Mouse (Mus musculus): ENCODE results near the gene Kifc3. TPM values are rescaled to one million over a fixed set of nuclear protein-coding genes. Genes with fewer than 3 reads are reported as not detected.
A peak's percentile ranks its signal among the peaks of the same experiment; 100 is the strongest.

Kifc3 gene
- polyA plus RNA-seq, 1 experiment from 2014 or later: 13.6 TPM

DNA sequence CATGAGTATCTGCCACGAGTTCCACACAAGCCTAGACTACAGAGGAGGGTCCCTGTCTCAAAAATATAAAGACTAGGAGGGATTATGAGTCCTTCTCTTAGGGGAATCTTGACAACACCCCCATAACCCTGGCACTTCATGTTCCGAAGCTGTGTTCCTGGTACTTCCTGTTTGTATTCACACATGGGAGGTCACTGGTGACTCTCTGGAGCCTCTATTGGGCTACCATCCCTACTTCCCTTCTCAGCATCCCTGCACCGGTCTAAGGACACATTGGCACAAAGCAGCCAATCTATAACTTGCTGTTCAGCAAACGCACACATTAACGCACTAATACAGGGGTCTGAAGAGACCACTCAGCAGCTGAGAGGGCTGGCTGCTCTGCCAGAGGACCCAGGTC lies 70.6 kb downstream of the Kifc3 start:
- 73% methylated on average over 5 of the region's 5 CpGs for WGBS
- no peaks in the 10 kb centered on the region for H3K9me3 ChIP-seq (ENCODE audit: control insufficient read depth, low read length)
- H3K27me3 ChIP-seq (replicated peaks; ENCODE audit: control insufficient read depth, insufficient read depth, low read length): 0 out of 2 replicates have a peak, but pooled peaks cover 3% of the 10 kb centered on the region
- DNase-seq (ENCODE audit: low spot score) (no peak), ATAC-seq (ENCODE audit: low read depth) (no peak)
- peaks cover 24% of the 10 kb centered on the region for H3K36me3 ChIP-seq (ENCODE audit: control insufficient read depth, insufficient read depth, low read length)
- no peak overlapping the region for H3K4me2 ChIP-seq (ENCODE audit: low read depth, low read length)
- no peaks in the 10 kb centered on the region for H3K4me1 ChIP-seq (ENCODE audit: control insufficient read depth, insufficient read depth, low read length)
- no peak overlapping the region for H3K4me3 ChIP-seq (ENCODE audit: low read depth, low read length)
- H3K9ac ChIP-seq (ENCODE audit: low read depth, low read length): no peak overlapping the region
- H3K27ac ChIP-seq (replicated peaks; ENCODE audit: low read depth, low read length): no peak overlapping the region

DNA sequence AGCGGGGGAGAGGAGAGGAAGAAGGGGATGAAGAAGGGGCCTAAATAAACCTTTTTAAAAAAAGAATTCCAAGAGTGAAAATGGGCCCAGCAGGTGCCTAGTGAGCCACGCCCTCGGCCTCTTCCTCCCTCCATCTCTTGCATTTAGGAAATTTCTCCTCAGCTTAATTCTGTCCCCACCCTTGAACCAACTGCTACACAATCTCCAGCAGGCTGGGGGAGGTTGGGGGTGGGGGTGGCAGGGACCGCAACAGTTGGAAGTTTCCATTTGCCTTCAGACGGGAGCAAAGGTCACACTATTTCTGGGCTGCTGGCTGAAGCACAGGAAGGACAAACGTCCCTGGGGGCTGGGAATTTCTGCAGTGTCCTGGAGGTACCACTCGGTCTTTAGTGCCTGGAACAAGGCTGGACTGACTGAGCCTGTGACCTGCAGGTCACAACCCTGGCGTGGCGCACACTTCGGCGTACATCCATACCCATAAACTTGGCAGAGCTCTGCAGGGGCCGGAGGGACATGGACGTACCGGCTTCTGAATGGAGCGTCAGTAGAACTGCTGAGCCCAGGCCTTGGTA lies 71.6 kb downstream of the Kifc3 start:
- DNase-seq (ENCODE audit: low spot score) (peak; percentile 18), ATAC-seq (ENCODE audit: low read depth) (peak; percentile 24)
- H3K9ac ChIP-seq (ENCODE audit: low read depth, low read length): no peak overlapping the region
- H3K36me3 ChIP-seq (ENCODE audit: control insufficient read depth, insufficient read depth, low read length): peaks cover 24% of the 10 kb centered on the region
- H3K9me3 ChIP-seq (ENCODE audit: control insufficient read depth, low read length): no peaks in the 10 kb centered on the region
- no peaks in the 10 kb centered on the region for H3K4me1 ChIP-seq (ENCODE audit: control insufficient read depth, insufficient read depth, low read length)
- 45% methylated on average over 15 of the region's 15 CpGs for WGBS
- H3K27ac ChIP-seq (replicated peaks; ENCODE audit: low read depth, low read length): no peak overlapping the region
- no peak overlapping the region for H3K4me2 ChIP-seq (ENCODE audit: low read depth, low read length)
- H3K27me3 ChIP-seq (replicated peaks; ENCODE audit: control insufficient read depth, insufficient read depth, low read length): no peaks in the 10 kb centered on the region
- H3K4me3 ChIP-seq (ENCODE audit: low read depth, low read length): no peak overlapping the region

DNA sequence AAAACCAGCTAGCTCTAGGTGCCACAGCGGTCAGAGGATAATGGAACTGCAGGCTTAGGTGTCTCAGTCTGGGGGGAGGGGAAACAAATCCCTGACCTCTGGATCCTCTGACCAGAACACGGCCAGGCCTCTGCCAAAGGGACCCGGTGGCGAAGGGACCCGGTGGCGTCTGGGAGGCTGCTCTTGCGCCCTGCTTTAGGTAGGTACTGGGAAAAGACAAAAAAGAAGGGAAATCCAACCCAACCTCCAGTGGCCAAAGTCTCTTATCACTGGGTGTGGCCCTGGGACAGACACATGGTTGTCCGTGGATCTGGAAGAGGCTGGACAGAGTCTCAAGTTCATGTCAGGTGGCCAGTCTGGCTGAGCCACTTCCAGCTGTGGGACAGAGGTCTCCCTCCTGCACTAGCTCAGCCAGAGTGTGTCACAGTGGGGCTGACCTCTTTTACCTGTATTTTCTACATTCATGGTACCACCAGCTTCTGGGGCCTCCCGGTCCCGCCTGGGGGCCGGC lies 73.8 kb downstream of the Kifc3 start:
- 82% methylated on average over 11 of the region's 11 CpGs for WGBS
- Histone ChIP-seq H3K4me2 (ENCODE audit: low read depth, low read length) (no peak overlapping the region), H3K27me3 (replicated peaks; ENCODE audit: control insufficient read depth, insufficient read depth, low read length) (no peaks in the 10 kb centered on the region), H3K9me3 (ENCODE audit: control insufficient read depth, low read length) (no peaks in the 10 kb centered on the region), H3K36me3 (ENCODE audit: control insufficient read depth, insufficient read depth, low read length) (peaks cover 21% of the 10 kb centered on the region; the same call in 1 of the 2 replicates), H3K4me1 (ENCODE audit: control insufficient read depth, insufficient read depth, low read length) (no peaks in the 10 kb centered on the region), H3K27ac (replicated peaks; ENCODE audit: low read depth, low read length) (no peak overlapping the region), H3K9ac (ENCODE audit: low read depth, low read length) (no peak overlapping the region), H3K4me3 (ENCODE audit: low read depth, low read length) (no peak overlapping the region)
- ATAC-seq (ENCODE audit: low read depth) (no peak), DNase-seq (ENCODE audit: low spot score) (no peak)

DNA sequence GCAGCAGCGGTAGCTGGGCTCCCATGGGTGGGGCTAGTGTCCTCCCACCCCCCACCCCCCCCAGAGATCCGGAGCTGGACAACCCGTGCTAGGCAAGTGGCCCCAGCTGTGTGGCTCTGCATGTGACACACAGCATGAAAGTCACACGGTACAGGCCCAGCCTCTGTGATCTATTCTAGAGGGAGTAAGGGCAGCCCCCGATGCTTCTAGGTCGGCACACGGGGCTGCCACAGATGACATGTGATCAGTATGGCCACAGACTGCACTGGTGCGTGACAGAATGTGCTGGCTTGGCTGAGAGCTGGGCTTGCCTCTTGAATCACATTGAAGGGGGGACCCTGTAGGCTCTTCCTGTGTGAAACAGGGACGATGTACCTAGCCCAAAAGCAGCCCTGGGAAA lies 75.0 kb downstream of the Kifc3 start:
- 67% methylated on average over 9 of the region's 9 CpGs for WGBS
- no peak overlapping the region for H3K4me3 ChIP-seq (ENCODE audit: low read depth, low read length)
- H3K4me1 ChIP-seq (ENCODE audit: control insufficient read depth, insufficient read depth, low read length): no peaks in the 10 kb centered on the region
- H3K9me3 ChIP-seq (ENCODE audit: control insufficient read depth, low read length): no peaks in the 10 kb centered on the region
- H3K36me3 ChIP-seq (ENCODE audit: control insufficient read depth, insufficient read depth, low read length): 0 out of 2 replicates have a peak, but pooled peaks cover 14% of the 10 kb centered on the region
- H3K9ac ChIP-seq (ENCODE audit: low read depth, low read length): no peak overlapping the region
- ATAC-seq (ENCODE audit: low read depth) (no peak), DNase-seq (ENCODE audit: low spot score) (no peak)
- no peak overlapping the region for H3K27ac ChIP-seq (replicated peaks; ENCODE audit: low read depth, low read length)
- H3K4me2 ChIP-seq (ENCODE audit: low read depth, low read length): no peak overlapping the region
- no peaks in the 10 kb centered on the region for H3K27me3 ChIP-seq (replicated peaks; ENCODE audit: control insufficient read depth, insufficient read depth, low read length)

GRCm38 (mm10) chr8:95126497-95126896 lies 76.1 kb downstream of the Kifc3 start:
- DNase-seq (ENCODE audit: low spot score): no peak
- WGBS: 89% methylated on average over 11 of the region's 11 CpGs
- no peak overlapping the region for H3K9ac ChIP-seq (ENCODE audit: low read depth, low read length)

GRCm38 (mm10) chr8:95123455-95123854 lies 79.2 kb downstream of the Kifc3 start:
- DNase-seq (ENCODE audit: low spot score) (no peak), ATAC-seq (ENCODE audit: low read depth) (no peak)
- H3K9me3 ChIP-seq (ENCODE audit: control insufficient read depth, low read length): no peaks in the 10 kb centered on the region
- no peaks in the 10 kb centered on the region for H3K27me3 ChIP-seq (replicated peaks; ENCODE audit: control insufficient read depth, insufficient read depth, low read length)
- H3K4me3 ChIP-seq (ENCODE audit: low read depth, low read length): no peak overlapping the region
- 90% methylated on average over 5 of the region's 5 CpGs for WGBS
- no peak overlapping the region for H3K27ac ChIP-seq (replicated peaks; ENCODE audit: low read depth, low read length)
- no peaks in the 10 kb centered on the region for H3K4me1 ChIP-seq (ENCODE audit: control insufficient read depth, insufficient read depth, low read length)
- H3K9ac ChIP-seq (ENCODE audit: low read depth, low read length): no peak overlapping the region
- H3K36me3 ChIP-seq (ENCODE audit: control insufficient read depth, insufficient read depth, low read length): no peaks in the 10 kb centered on the region
- H3K4me2 ChIP-seq (ENCODE audit: low read depth, low read length): no peak overlapping the region

More at GRCm38 (mm10) chr8:95126497-95126896, 76.1 kb downstream of the Kifc3 start:
- no peak overlapping the region for H3K4me3 ChIP-seq (ENCODE audit: low read depth, low read length)
- 0 out of 2 replicates have a peak, but pooled peaks cover 6% of the 10 kb centered on the region for H3K36me3 ChIP-seq (ENCODE audit: control insufficient read depth, insufficient read depth, low read length)
- no peaks in the 10 kb centered on the region for H3K27me3 ChIP-seq (replicated peaks; ENCODE audit: control insufficient read depth, insufficient read depth, low read length)
- H3K27ac ChIP-seq (replicated peaks; ENCODE audit: low read depth, low read length): no peak overlapping the region
- H3K4me2 ChIP-seq (ENCODE audit: low read depth, low read length): no peak overlapping the region
- no peaks in the 10 kb centered on the region for H3K4me1 ChIP-seq (ENCODE audit: control insufficient read depth, insufficient read depth, low read length)
- H3K9me3 ChIP-seq (ENCODE audit: control insufficient read depth, low read length): no peaks in the 10 kb centered on the region
- no peak for ATAC-seq (ENCODE audit: low read depth)

- peak; percentile 71; the same call in 1 of the 2 replicates for ATAC-seq (ENCODE audit: low read depth)
- peak; percentile 79 for DNase-seq (ENCODE audit: low spot score)
- WGBS: 78% methylated on average over 3 of the region's 3 CpGs
These were observed 88.9 kb downstream of the Kifc3 start for GRCm38 (mm10) chr8:95113750-95114149.

GRCm38 (mm10) chr8:95113108-95113507 lies 89.5 kb downstream of the Kifc3 start:
- ATAC-seq (ENCODE audit: low read depth) (no peak), DNase-seq (ENCODE audit: low spot score) (no peak)
- Histone ChIP-seq H3K36me3 (ENCODE audit: control insufficient read depth, insufficient read depth, low read length) (peaks cover 16% of the 10 kb centered on the region; the same call in 1 of the 2 replicates), H3K9ac (ENCODE audit: low read depth, low read length) (no peak overlapping the region), H3K27ac (replicated peaks; ENCODE audit: low read depth, low read length) (no peak overlapping the region), H3K4me1 (ENCODE audit: control insufficient read depth, insufficient read depth, low read length) (no peaks in the 10 kb centered on the region), H3K4me2 (ENCODE audit: low read depth, low read length) (no peak overlapping the region), H3K4me3 (ENCODE audit: low read depth, low read length) (no peak overlapping the region), H3K9me3 (ENCODE audit: control insufficient read depth, low read length) (no peaks in the 10 kb centered on the region), H3K27me3 (replicated peaks; ENCODE audit: control insufficient read depth, insufficient read depth, low read length) (no peaks in the 10 kb centered on the region)
- 74% methylated on average over 4 of the region's 4 CpGs for WGBS

More at GRCm38 (mm10) chr8:95113750-95114149, 88.9 kb downstream of the Kifc3 start:
- Histone ChIP-seq H3K4me2 (ENCODE audit: low read depth, low read length) (no peak overlapping the region), H3K27ac (replicated peaks; ENCODE audit: low read depth, low read length) (no peak overlapping the region), H3K27me3 (replicated peaks; ENCODE audit: control insufficient read depth, insufficient read depth, low read length) (no peaks in the 10 kb centered on the region), H3K4me1 (ENCODE audit: control insufficient read depth, insufficient read depth, low read length) (no peaks in the 10 kb centered on the region), H3K36me3 (ENCODE audit: control insufficient read depth, insufficient read depth, low read length) (0 out of 2 replicates have a peak, but pooled peaks cover 9% of the 10 kb centered on the region), H3K9ac (ENCODE audit: low read depth, low read length) (no peak overlapping the region), H3K4me3 (ENCODE audit: low read depth, low read length) (no peak overlapping the region), H3K9me3 (ENCODE audit: control insufficient read depth, low read length) (no peaks in the 10 kb centered on the region)

- Histone ChIP-seq H3K9me3 (ENCODE audit: control insufficient read depth, low read length) (no peaks in the 10 kb centered on the region), H3K27ac (replicated peaks; ENCODE audit: low read depth, low read length) (no peak overlapping the region), H3K4me2 (ENCODE audit: low read depth, low read length) (no peak overlapping the region), H3K27me3 (replicated peaks; ENCODE audit: control insufficient read depth, insufficient read depth, low read length) (no peaks in the 10 kb centered on the region), H3K4me1 (ENCODE audit: control insufficient read depth, insufficient read depth, low read length) (no peaks in the 10 kb centered on the region), H3K4me3 (ENCODE audit: low read depth, low read length) (no peak overlapping the region), H3K9ac (ENCODE audit: low read depth, low read length) (no peak overlapping the region), H3K36me3 (ENCODE audit: control insufficient read depth, insufficient read depth, low read length) (peaks cover 18% of the 10 kb centered on the region; the same call in 1 of the 2 replicates)
- no peak for ATAC-seq (ENCODE audit: low read depth)
- DNase-seq (ENCODE audit: low spot score): no peak
- 89% methylated on average over 3 of the region's 3 CpGs for WGBS
These were observed 90.0 kb downstream of the Kifc3 start for GRCm38 (mm10) chr8:95112594-95112993.
